Mouse (Mus musculus): ENCODE results near the gene Slc35f2. TPM values are rescaled to one million over a fixed set of nuclear protein-coding genes. Genes with fewer than 3 reads are reported as not detected.
A peak's percentile ranks its signal among the peaks of the same experiment; 100 is the strongest.

Gene Slc35f2
- polyA plus RNA-seq (2012; ENCODE audit: insufficient read depth, insufficient read length, low replicate concordance, missing spikeins), result not detected in 2 replicates

DNA sequence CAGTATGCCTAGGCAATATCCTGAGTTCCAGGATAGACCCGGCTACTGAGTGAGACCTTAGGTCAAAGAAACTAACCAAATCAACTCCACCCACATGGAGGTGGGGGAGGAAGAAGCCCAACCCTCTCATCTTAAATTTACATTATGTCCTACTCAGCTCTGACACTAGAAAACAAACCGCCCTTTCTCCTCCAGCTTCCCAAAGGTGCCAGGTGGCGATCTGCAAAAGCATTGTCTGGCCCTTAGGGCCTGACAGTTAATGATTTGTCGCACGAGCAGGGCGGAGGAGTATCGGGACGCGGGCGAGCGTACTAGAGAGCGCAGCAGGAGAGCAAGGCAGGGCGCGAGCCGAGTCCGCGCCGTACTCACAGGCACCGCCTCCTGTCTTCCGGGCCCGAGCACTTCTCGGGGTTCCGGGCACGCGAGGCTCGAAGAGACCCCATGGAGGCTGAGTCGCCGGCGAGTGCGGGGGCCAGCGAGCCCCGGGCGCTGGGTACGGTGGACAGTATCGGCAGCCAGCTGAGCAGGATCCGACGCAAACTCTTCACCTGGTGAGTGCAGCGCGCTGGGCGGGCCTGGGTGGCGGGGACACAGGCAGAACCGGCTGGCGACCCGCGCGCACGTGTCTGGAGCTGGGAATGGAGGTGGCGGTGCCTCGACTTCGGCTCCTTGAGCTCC is at the start of gene Slc35f2:
TSS of gene Slc35f2 (plus strand) at position 195 of the 678 bp plus-strand sequence.
- Histone ChIP-seq H3K4me1 (ENCODE audit: control insufficient read depth, insufficient read depth, low read length) (peaks cover 11% of the 10 kb centered on the region), H3K4me3 (ENCODE audit: insufficient read depth, low read depth, low read length) (peak within 1 kb of the TSS; percentile 57), H3K27ac (ENCODE audit: insufficient read depth, low read depth, low read length) (no peak within 1 kb of the TSS)
- WGBS, result under 1% methylated on average over 50 of the region's 50 CpGs
- TF ChIP-seq POLR2A (IDR thresholded peaks at IDR 0.05; ENCODE audit: insufficient read depth, low read depth, low read length) (no peak), CTCF (IDR thresholded peaks at IDR 0.05; ENCODE audit: insufficient read depth, low read depth, low read length) (no peak)

DNA sequence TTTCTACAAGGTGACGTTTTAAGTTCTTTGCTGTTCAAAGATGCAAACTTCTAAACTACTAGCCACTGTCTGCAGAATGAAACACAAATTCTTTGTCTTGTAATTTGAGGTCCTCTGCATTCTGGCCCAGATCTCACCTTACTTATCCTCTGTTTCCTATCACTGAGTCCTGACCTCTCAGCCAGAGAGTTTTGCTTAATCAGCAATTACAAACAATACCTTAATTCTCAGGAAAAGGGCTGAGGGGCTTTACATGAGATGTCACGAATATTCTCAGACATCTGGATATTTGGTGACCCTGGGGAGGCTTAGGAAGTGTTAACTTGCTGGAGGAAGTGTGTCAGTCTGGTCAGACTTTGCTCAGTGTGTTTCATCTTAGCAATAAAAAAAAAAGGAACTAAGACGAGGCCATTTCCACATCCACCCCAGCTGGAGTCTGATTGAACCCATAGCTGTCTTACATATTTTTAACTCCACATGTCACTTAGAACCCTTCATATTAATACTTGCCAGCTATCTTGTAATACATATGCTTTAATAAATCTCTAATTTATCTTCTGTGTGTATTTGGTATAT is 30.4 kb upstream of the Slc35f2 start:
- TF ChIP-seq POLR2A (IDR thresholded peaks at IDR 0.05; ENCODE audit: insufficient read depth, low read depth, low read length), result no peak
- no peak for TF ChIP-seq CTCF (IDR thresholded peaks at IDR 0.05; ENCODE audit: insufficient read depth, low read depth, low read length)
- H3K4me3 ChIP-seq (ENCODE audit: insufficient read depth, low read depth, low read length), result no peak overlapping the region
- H3K4me1 ChIP-seq (ENCODE audit: control insufficient read depth, insufficient read depth, low read length), result no peaks in the 10 kb centered on the region
- WGBS, result 64% methylated on average over 3 of the region's 3 CpGs
- H3K27ac ChIP-seq (ENCODE audit: insufficient read depth, low read depth, low read length), result no peak overlapping the region

DNA sequence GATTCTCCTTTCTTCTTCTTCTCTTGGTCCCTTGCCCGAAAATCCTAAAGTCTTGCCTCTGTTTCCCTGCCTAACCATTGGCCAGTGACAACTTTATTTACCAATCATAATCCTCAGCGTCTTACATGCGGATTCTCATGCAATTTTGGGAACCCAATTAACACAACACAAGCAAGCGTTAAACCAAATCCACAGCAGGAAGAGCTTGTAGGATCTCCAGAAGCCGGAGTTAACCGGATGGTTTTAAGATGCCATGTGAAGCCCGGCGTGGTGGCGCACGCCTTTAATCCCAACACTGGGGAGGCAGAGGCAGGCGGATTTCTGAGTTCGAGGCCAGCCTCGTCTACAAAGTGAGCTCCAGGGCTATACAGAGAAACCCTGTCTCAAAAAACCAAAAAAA is 20.9 kb upstream of the Slc35f2 start:
- H3K4me3 ChIP-seq (ENCODE audit: insufficient read depth, low read depth, low read length), result no peak overlapping the region
- WGBS, result 88% methylated on average over 13 of the region's 13 CpGs
- H3K27ac ChIP-seq (ENCODE audit: insufficient read depth, low read depth, low read length), result no peak overlapping the region
- TF ChIP-seq POLR2A (IDR thresholded peaks at IDR 0.05; ENCODE audit: insufficient read depth, low read depth, low read length) (no peak), CTCF (IDR thresholded peaks at IDR 0.05; ENCODE audit: insufficient read depth, low read depth, low read length) (no peak)
- no peaks in the 10 kb centered on the region for H3K4me1 ChIP-seq (ENCODE audit: control insufficient read depth, insufficient read depth, low read length)

DNA sequence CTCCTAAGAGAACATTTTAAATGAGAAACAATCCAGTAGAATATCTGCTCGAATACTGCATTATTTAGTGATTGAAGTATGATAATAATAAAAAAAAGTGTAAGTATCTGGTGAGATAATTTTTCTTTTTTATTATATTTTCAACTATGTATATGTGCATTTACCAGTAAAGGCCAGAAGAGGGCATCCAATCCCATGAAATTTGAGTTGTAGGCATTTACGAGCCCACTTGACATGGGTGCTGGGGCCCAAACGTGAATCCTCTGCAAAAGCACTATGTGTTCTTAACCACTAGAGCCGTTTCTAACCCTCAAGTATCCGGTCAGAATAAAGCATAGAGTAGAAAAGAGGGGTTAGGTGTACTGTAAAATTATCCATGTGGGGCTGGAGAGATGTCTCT is 20.4 kb upstream of the Slc35f2 start:
- Histone ChIP-seq H3K27ac (ENCODE audit: insufficient read depth, low read depth, low read length) (no peak overlapping the region), H3K4me3 (ENCODE audit: insufficient read depth, low read depth, low read length) (no peak overlapping the region), H3K4me1 (ENCODE audit: control insufficient read depth, insufficient read depth, low read length) (no peaks in the 10 kb centered on the region)
- TF ChIP-seq POLR2A (IDR thresholded peaks at IDR 0.05; ENCODE audit: insufficient read depth, low read depth, low read length) (no peak), CTCF (IDR thresholded peaks at IDR 0.05; ENCODE audit: insufficient read depth, low read depth, low read length) (no peak)
- 65% methylated on average over 5 of the region's 5 CpGs for WGBS

DNA sequence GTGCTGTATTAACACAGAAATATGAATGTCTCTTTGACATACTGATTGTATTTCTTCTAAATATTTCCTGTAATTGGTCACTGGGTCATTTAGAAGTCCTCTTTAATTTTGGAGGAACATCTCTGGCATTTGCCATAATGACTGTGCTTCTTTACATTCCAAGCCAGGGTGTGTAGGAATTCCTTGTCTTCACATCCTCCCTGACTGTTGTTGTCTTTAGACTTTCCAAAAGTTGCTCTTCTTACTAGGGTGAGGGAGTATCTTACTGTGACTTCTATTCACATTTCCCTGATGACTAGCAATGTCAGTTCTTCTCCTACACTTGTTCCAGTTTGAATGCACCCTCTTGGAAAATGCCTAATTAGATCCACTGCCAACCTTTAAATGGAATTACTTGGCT is 16.5 kb upstream of the Slc35f2 start:
- TF ChIP-seq POLR2A (IDR thresholded peaks at IDR 0.05; ENCODE audit: insufficient read depth, low read depth, low read length) (no peak), CTCF (IDR thresholded peaks at IDR 0.05; ENCODE audit: insufficient read depth, low read depth, low read length) (no peak)
- no peak overlapping the region for H3K4me3 ChIP-seq (ENCODE audit: insufficient read depth, low read depth, low read length)
- H3K27ac ChIP-seq (ENCODE audit: insufficient read depth, low read depth, low read length), result no peak overlapping the region
- H3K4me1 ChIP-seq (ENCODE audit: control insufficient read depth, insufficient read depth, low read length), result no peaks in the 10 kb centered on the region

DNA sequence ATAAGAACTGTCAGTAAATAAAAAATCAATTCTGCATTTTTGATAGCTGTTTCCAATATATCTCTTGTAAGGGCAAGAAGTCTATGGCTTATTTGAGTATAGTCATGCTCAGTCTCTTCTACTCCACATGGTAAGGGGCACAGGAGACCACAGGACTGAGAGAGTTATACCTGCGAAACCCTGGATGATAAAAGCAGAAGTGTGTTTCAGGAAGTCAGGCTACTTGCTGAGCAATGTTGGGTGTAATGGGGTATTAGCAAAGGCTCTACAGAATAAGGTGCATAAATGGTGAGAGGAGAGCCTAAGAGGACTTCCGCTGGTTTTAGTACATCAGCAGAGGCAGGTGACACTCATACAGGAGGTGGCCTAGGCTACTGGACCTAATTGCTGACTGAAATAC is 13.2 kb upstream of the Slc35f2 start:
- no peak overlapping the region for H3K4me3 ChIP-seq (ENCODE audit: insufficient read depth, low read depth, low read length)
- no peak overlapping the region for H3K27ac ChIP-seq (ENCODE audit: insufficient read depth, low read depth, low read length)
- WGBS, result 100% methylated on average over 2 of the region's 2 CpGs
- no peaks in the 10 kb centered on the region for H3K4me1 ChIP-seq (ENCODE audit: control insufficient read depth, insufficient read depth, low read length)
- TF ChIP-seq CTCF (IDR thresholded peaks at IDR 0.05; ENCODE audit: insufficient read depth, low read depth, low read length), result no peak
- no peak for TF ChIP-seq POLR2A (IDR thresholded peaks at IDR 0.05; ENCODE audit: insufficient read depth, low read depth, low read length)

DNA sequence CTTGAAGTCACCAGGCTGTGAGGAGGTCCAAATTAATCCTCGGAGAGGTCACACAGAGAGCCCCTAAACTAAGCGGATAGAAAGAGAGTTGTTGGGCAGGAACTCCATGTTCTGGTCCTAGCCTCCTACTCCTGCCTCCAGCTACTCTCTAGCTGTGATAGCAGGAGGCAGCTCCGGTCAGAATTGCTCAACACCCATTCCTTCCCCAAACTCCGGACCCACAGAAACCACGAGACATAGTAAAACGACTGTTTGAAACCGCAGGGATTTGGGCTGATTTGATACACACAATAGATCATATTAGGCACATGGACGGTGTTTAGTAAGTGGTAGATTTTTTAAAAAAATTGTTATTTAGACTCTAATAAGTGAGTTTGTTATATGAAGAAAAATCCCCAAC is 6.6 kb upstream of the Slc35f2 start:
- WGBS, result 86% methylated on average over 8 of the region's 8 CpGs
- Histone ChIP-seq H3K27ac (ENCODE audit: insufficient read depth, low read depth, low read length) (no peak overlapping the region), H3K4me1 (ENCODE audit: control insufficient read depth, insufficient read depth, low read length) (no peaks in the 10 kb centered on the region), H3K4me3 (ENCODE audit: insufficient read depth, low read depth, low read length) (no peak overlapping the region)
- TF ChIP-seq POLR2A (IDR thresholded peaks at IDR 0.05; ENCODE audit: insufficient read depth, low read depth, low read length) (no peak), CTCF (IDR thresholded peaks at IDR 0.05; ENCODE audit: insufficient read depth, low read depth, low read length) (no peak)

DNA sequence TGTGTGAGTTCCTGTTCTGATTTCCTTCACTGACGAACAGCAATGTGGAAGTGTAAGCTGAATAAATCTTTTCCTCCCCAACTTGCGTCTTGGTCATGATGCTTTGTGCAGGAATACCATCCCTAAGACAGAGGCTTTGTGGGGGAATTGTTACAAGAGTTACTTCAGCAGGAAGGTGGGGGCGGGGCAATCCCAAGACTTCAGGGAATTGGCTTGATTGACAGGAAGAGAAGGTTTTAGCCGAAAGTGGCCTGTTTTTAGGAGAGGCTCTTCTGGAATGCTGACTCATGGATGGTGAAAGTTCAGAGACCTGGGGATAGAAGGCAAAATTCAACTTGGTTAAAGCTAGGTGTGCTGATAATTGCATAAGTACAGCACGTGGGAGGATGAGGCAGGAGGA is 2.9 kb upstream of the Slc35f2 start:
- Histone ChIP-seq H3K4me3 (ENCODE audit: insufficient read depth, low read depth, low read length) (no peak overlapping the region), H3K27ac (ENCODE audit: insufficient read depth, low read depth, low read length) (no peak overlapping the region), H3K4me1 (ENCODE audit: control insufficient read depth, insufficient read depth, low read length) (peaks cover 11% of the 10 kb centered on the region)
- WGBS, result 90% methylated on average over 5 of the region's 5 CpGs
- TF ChIP-seq POLR2A (IDR thresholded peaks at IDR 0.05; ENCODE audit: insufficient read depth, low read depth, low read length) (no peak), CTCF (IDR thresholded peaks at IDR 0.05; ENCODE audit: insufficient read depth, low read depth, low read length) (no peak)

DNA sequence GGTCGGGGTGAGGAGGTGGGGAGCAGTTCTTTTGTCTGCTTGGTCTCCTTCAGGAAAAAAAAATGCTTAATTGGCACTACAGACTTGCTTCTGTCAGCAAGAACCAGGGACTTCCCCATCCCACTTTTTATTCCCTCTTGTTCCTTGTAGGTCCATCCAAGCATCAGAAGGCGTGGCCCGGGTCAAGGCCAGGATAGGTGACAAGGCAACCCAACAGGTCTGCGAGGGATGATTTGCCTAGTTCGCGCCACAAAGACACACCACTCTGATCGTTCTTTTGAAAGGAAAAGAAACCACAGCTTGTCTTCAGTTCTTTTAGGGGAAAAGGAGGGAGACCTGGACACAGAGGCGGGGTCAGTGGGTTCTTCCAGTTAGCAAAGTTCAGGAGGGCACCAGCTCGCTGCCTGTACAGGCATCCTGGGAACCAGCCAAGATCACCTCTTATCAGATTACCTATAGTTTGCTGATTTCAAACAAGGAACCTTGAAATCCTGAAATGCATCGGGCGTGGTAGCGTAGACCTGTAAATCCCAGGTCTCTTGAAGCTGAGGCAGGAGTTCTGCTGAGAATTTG is 481 bp upstream of the Slc35f2 start:
- 54% methylated on average over 12 of the region's 12 CpGs for WGBS
- no peak overlapping the region for H3K4me3 ChIP-seq (ENCODE audit: insufficient read depth, low read depth, low read length)
- no peak for TF ChIP-seq POLR2A (IDR thresholded peaks at IDR 0.05; ENCODE audit: insufficient read depth, low read depth, low read length)
- TF ChIP-seq CTCF (IDR thresholded peaks at IDR 0.05; ENCODE audit: insufficient read depth, low read depth, low read length), result no peak
- H3K27ac ChIP-seq (ENCODE audit: insufficient read depth, low read depth, low read length), result no peak overlapping the region
- peaks cover 11% of the 10 kb centered on the region for H3K4me1 ChIP-seq (ENCODE audit: control insufficient read depth, insufficient read depth, low read length)
